Mouse (Mus musculus) left cerebral cortex, postnatal 36 days (tissue): Measurements from ENCODE around the gene Ncoa6. TPM values are rescaled to one million over a fixed set of nuclear protein-coding genes. Genes with fewer than 3 reads are reported as not detected.
"Not testable (repeated sequence)": the region's sequence is repeated elsewhere in the genome, so short reads cannot be mapped to it uniquely, and the experiment has no call there.

Experiments used
- DNase-seq, 2 experiments: peaks; one replicate each; pipeline ENCODE4 v3.0.0; 2021 to 2022; ENCODE audit warnings: low spot score in 2 of 2, mixed read lengths in 1 of 2
- intact Hi-C: fragments of 180-260 bp; cut with DNase I; formaldehyde crosslinking; loops from one replicate; pipeline ENCODE4 v1.15.1; 2025
- total RNA-seq, 2 experiments: library from RNA; stranded (reverse); gene quantifications; 2 replicates each; pipeline ENCODE4 v1.2.3; 2021

The Ncoa6 gene
- total RNA-seq, 2 experiments from 2014 or later: 60.7 to 71.5 TPM

DNA sequence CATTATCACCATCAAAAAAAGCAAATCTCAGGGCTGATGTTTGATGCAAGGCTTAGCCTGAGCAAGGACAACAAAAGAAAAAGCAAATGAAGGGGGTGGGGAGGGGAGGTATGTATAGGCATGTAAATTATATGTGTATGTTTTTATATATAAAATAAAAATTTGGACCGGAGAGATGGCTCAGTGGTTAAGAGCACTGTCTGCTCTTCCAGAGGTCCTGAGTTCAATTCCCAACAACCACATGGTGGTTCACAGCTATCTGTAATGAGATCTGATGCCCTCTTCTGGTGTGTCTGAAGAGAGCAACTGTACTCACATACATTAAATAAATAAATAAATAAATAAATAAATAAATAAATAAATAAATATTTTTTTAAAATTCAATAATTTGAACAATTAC lies 25.8 kb downstream of the Ncoa6 start:
- not testable (repeated sequence) for DNase-seq

DNA sequence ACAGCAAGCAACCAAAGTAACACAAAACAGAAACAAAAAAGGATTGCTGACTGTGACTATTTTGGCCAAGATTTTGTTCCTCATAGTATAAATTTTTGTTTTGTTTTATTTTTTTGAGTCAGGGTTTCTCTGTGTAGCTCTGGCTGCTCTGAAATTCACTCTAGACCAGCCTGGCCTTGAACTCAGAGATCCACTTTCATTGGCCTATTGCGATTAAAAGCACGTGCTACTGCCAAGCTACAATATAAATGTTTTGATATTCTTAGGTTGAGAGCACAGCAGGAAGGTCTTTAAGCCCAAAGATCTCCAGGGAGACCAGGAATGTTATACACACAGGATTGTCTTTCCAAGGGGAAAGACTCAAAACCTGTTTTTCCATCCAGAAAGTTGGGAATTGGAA lies 30.2 kb downstream of the Ncoa6 start:
- DNase-seq: no peak
- intact Hi-C loops: no loop called here

More for the DNA sequence above, 25.8 kb downstream of the Ncoa6 start:
- intact Hi-C loops: not testable (repeated sequence)

DNA sequence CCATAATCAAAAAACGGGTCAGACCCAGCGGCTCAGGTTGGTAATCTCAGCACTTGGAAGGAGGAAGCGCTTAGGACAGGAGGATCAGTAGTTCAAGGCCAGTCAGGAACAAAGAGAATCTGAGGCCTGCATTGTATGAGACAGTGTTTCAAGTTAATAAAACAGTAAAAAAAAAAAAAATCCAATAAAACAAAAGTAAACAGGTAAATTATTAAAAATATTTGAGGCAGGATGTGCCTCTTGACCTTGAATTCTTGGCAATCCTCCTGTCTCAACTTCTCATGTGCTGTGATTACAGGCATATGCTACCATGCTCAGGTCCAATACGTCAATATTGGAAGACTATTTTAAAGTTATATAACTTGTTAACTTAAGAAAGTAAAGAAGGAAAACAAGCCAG lies 30.8 kb downstream of the Ncoa6 start:
- intact Hi-C loops: no loop called here

DNA sequence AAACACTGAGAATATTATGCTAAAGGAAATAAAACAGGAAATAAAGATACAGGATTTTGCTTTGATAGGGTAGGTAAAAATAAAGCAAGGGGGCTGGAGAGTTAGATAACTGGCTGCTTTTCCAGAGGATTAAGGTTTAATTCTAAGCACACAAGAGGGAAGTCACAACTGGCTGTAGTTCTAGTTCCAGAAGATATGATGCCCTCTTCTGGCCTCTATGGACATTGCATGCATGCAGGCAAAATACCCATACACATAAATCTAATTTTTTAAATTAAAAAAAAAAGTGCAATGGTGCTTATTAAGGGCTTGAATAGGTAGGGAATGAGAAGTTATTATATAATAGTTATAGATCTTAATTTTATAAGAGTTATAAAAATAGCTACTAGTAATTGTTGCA lies 37.2 kb downstream of the Ncoa6 start:
- intact Hi-C loops: no loop called here
- no peak for DNase-seq

More for the DNA sequence above, 30.8 kb downstream of the Ncoa6 start:
- DNase-seq: no peak

DNA sequence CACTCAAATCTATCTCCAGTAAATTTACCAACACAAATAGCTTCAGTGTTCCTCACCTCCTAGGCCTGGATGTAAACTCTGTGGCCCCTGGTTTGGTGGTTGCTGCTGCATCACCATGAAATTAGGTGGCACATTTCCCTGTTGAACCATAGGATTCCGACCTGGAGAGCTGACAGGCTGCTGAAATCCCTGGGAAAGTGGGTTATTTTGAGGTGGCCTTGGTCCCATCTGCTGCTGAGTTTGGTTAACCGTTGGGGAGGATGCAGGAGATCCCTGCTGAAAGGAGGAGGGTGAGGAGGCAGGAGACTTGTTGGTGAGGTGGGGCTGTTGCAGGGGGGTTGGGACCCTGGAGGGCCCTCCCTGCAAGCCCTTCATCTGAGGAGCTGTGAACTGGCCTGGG lies 52.8 kb downstream of the Ncoa6 start:
- no peak for DNase-seq
- intact Hi-C loops: no loop called here

DNA sequence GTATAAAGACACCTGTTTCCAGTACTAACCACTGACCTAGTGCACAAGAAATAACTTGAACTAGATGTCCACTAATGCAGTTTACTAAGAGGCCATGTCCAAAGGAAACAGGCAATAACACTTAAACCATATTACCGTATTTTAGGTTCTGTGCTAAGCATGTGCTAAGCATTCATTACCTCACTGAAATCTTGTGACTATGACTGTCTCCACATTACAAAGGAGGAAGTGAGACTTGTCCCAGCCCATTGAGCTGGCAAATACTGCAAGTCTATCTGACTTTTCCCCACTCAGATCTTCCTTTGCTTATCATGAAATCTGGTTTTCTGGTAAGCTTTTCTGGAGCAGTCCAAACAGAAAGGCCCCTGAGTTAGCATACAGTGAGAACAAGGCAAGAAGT lies 69.1 kb downstream of the Ncoa6 start:
- peak in 1 of 2 experiments; percentile 1 for DNase-seq
- intact Hi-C loops: no loop called here

DNA sequence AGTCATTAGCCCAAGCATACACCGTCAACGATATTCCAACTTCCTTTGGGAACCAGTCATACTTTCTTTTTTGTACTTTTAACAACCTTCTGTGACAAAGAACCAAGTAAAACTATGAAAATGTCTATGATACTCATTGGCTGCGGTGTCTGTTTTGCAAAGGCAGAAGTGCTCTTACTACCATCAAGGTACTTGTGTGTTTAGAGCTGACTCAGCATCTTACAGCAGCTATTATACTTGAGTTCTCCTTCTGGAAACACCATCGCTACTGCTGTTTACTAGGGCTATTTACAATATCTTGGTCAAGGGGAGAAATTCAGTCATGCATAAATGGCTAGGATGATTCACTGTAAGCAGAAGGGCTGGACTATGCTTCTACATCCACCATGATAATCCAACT lies 71.8 kb downstream of the Ncoa6 start:
- no peak for DNase-seq
- intact Hi-C loops: no loop called here

DNA sequence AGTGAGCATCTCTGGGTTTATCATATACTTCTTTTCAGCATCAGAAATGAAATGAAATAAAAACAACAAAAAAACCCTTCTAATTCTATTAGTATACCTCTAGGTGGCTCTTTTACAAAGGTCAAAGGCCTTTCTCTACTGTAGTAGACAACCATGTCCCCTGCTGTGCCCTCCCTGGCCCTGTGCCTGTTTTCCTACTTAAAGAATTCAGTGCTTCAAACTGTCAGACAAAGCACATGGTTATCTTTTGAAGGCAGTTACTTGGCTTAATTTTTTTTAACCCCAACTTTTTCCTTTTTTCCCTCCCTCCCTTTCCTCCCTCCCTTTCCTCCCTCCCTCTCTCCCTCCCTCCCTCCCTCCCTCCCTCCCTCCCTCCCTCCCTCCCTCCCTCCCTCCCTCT lies 73.4 kb downstream of the Ncoa6 start:
- no peak for DNase-seq
- intact Hi-C loops: no loop called here

DNA sequence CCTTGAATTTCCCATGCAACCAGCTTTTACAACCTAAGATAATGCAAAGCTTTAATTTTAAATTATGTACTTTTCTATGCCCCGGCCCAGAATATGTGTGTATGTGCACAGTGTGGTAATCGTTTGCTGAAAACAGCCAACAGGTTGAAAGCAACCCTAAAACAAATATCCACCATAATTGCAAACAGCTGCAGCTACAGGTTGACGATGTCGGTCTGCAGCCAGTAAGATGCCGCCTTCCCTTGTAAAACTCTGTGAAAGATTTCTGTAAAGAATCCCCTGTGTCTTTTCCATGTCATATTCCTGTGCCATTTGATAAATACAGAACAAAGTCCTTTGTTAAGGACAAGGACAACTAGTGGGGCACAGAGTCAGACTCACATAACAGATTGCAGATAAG lies 79.1 kb downstream of the Ncoa6 start:
- intact Hi-C loops: no loop called here

DNA sequence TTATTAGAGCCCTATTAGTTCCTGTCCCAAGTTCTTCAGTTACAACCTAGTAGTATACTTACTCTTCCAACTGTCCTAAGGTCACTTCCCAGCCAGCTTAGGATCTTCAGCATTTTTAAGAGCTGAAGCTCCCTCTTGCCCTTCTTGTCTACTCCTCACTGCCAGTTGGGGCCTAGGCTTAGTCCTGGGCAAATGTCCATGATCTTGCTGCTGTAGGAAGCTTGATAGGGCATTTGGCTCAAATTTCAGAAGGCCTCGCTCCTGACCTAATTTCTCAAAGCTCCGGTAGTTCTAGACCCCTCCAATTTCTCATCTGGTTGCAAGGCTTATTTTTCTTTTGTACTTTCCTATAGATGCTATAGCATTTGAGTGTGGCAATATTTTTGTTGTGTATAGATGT lies 85.1 kb downstream of the Ncoa6 start:
- DNase-seq: no peak
- intact Hi-C loops: loop anchor here (10.0 kb wide), 2 partner anchors 114 to 304 kb away; partner anchors contain the start of gene Map1lc3a

More for the DNA sequence above, 79.1 kb downstream of the Ncoa6 start:
- no peak for DNase-seq

DNA sequence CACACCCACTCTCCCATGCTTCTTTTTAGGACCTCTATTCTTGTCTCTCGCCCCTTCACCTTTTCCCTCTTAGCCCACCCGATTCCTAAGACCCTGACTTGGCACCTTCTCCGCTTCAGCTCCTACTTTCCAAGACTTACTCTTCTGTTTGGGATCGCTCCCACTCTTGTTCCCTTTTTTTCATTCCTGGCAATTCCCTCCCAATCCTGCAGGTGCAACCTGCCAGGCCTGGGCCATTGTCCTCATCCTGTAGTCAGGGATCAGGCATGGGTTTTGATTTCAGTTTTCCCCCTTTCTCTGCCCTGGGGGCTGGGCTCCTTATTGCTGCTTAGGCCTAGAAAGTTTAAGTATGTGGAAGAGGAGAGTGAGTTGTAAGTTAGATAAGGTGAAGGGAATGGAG lies 86.6 kb downstream of the Ncoa6 start:
- DNase-seq: no peak
- intact Hi-C loops: loop anchor here (10.0 kb wide), 2 partner anchors 112 to 302 kb away; partner anchors contain the start of gene Map1lc3a

DNA sequence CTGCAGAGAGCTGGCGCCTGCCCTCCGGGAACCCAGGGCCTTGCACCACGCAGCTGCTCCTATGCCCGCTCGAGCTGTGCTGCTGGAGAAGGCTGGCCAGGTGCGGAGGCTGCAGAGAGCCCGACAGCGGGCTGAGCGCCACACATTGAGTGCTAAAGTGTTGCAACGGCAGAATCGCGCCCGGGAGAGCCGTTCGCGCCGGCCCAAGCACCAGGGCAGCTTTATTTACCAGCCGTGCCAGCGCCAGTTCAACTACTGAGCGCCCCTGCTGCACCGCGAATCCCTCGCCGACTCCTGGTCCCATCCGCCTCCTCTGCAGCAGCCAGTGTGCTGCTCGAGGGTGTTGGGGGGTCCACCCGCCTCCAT lies 87.2 kb downstream of the Ncoa6 start:
- peak; percentile 44 to 61 for DNase-seq
- intact Hi-C loops: loop anchor here (10.0 kb wide), 2 partner anchors 112 to 302 kb away; partner anchors contain the start of gene Map1lc3a

DNA sequence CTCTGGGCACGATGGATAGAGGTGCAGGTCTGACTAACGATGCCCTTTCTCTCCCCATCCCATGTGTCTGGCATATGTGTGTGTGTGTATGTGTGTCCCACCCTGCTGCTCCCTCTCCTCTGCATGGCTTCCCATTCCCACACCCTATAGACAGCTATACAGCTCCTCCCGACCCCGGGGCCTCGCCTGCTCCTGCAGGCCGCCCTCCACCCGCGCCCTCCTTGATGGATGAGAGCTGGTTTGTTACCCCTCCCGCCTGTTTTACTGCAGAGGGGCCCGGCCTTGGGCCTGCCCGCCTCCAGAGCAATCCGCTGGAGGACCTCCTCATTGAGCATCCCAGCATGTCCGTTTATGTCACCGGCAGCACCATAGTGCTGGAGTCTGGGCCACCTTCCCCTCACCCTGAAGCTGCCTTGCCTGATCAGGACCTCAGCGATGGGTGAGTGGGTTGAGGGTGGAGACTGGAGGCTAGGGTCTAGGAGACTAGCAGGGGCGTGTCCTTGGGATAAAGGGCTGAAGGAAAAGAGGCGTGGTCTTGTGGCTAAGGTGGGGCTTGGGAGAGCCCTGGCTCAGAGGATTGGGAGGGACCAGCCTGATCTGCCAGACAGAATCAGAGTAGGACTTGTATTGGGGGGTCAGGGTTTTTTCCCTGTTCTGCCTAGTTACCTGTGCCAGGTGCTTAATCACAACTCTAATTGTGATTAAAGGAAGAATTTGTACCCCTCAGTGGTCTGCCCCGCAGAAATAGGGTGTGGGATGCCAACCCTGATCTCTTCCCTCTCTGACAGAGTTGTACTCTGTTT lies 87.8 kb downstream of the Ncoa6 start:
- intact Hi-C loops: loop anchor here (10.0 kb wide), 2 partner anchors 111 to 301 kb away; partner anchors contain the start of gene Map1lc3a
- DNase-seq: peak; percentile 23 to 26

DNA sequence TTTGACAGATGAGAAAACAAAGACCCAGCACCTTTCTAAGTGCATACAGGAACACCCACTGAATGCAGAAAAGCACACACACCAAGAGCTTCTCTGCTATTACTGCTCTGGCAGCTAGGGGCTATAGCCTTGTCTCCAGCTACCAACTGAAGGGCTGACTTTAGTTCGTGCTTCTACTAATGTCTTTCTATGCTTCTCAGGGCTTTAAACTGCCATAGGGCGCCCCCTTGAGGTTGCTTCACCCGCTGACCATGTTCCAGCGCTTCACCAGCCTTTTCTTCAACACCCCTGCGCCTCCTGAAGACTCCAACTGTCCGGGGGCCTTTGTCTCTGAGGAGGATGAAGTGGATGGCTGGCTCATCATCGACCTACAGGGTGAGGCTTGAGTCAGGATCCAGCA lies 88.6 kb downstream of the Ncoa6 start:
- intact Hi-C loops: loop anchor here (10.0 kb wide), 2 partner anchors 110 to 300 kb away; partner anchors contain the start of gene Map1lc3a

DNA sequence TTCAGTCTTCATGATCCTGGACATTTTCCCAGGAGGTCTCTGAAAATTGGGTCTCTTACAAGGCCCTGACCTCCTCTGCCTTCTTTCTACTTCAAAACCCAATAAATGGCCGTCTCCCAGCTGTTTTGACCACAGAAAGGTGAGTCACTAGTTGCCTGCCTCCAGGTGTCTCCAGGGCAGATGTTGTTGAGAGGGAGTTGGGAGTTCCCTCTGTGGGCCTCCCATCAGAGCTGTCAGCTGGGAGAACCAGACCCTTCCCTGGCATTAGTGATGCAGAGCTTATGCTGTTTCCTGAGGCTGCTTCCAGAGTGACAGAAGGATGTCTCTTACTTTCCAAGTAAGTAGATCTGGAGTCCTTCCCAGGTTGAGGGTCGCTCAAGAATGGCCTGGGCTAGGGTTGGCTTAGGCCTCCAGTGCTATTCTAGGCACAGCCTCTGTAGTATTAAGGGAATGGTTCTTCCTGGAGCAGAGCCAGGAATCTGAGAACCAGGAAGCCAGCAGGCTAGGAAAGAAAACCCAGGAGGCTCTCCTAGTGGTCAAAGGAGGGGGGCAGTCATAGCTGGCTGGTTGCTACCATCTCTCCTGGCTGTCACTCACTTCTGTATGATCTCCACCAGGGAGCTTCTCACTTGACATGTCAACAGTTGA lies 90.8 kb downstream of the Ncoa6 start:
- intact Hi-C loops: loop anchor here (2.0 to 10.0 kb wide), 3 partner anchors 26 to 298 kb away; partner anchors contain the start of genes Map1lc3a and Pigu
- DNase-seq: no peak

More for the DNA sequence above, 88.6 kb downstream of the Ncoa6 start:
- DNase-seq: peak; percentile 70 to 77

DNA sequence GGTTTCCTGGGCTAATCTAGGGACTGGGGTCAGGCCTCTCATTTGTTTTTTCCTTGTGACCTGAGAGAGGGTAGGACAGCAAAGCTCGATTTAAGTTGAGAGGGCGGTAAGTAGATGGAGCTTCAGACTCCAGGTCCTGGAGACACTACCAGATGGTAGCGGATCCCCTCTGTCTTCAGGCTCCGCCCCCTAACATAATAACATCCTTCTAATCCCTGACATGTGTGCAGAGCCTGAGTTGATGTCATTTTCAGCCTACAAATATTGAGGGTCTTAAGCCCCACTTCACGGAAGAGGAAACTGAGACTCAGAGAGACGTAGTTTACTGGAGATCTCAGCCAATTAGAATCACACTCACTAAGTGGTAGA lies 91.4 kb downstream of the Ncoa6 start:
- DNase-seq: no peak
- intact Hi-C loops: loop anchor here (2.0 to 10.0 kb wide), 3 partner anchors 26 to 298 kb away; partner anchors contain the start of genes Map1lc3a and Pigu

DNA sequence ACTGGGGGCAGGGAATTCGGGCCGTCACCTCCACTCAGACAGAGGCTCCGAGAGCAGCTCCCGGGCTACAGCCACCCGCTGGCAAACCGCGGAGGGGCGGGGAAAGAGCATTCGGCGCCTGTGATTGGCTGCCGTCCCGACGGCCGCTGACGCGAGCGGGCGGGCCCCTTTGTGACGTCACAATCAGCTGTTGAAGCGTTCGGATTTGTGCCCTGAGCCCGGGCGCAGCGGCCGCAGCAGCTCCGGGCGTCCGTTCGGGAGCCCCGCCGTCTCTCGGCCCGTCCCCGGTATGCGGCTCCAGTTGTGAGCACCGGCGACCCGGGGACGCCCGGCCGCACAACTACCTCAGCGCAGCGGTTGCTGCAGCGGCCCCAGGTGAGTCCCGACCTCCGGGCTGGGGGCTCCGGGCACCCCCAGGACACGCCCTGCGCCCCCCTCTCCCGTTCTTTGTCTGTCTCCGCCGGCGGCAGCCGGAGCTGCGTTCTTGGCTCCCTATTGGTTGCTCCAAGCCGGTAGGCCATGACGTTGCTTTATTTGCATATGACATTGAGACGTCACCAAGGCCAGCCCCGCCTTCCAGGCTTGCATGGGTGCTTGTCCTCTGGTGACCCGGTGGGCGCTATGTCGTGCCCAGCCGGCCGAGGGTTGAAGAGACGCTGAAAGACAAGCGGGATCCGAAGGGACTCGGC lies 91.9 kb downstream of the Ncoa6 start:
- intact Hi-C loops: loop anchor here (2.0 to 10.0 kb wide), 3 partner anchors 25 to 297 kb away; partner anchors contain the start of genes Map1lc3a and Pigu
- peak; percentile 96 to 97 for DNase-seq

DNA sequence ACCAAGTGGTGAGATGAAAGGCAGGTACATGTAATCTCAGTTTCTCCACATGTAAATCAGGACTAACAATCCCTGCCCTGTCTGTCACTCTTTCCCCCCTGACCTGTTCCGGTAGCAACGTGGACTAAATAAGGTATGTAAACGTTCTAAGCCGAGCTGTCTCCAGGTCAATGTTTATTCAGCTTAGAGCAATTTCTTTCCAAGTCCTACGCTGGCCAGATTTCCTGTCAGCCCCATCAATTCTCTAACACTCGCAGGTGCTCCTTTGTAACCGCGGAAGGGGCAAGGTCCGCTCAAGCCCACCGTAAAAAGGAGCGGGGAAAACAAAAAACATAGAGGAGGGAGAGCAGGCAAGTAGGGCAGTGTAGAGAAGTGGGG lies 92.6 kb downstream of the Ncoa6 start:
- no peak for DNase-seq
- intact Hi-C loops: loop anchor here (10.0 kb wide), 2 partner anchors 106 to 296 kb away; partner anchors contain the start of gene Map1lc3a

DNA sequence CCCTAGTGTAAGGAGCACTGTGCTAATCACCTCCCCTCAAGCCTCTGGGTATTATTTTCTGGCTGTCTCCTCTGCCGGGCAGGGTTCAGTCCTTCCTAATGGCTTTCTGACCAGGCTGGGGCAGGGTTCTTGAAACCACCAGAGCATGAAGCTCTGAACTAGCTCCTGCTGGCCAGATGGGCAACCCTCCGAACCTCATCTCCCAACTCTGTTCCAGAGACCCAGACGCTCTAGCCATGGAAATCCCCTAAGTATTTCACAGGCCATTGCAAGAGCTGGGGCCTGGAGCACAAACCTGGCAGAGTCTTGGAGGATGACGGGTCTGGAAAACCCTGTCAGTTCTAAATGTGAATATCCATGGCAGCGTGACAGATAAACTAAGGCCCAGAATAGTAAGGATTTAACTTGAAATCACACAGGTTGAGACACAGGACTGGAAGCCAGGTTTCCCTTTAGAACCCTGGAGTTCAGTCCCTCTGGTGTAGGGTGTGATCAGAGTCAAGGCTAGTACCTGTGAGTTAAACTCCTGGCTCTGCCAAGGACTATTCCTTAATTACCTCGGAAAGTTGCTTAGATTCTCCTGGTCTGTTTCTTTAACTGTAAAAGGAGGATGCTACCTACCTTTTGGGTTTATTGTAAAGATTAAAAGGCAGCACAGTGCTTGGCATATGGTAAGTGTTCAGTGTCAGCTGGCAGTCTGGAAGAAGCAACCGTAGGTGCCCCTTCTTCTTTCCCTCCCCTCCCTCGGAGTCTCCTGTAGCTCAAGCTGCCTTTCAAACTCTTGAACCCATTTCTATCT lies 93.2 kb downstream of the Ncoa6 start, which contains the start of gene Trp53inp2:
TSS of gene Trp53inp2 (plus strand) at position 799 of the 799 bp plus-strand sequence.
- no peak for DNase-seq
- intact Hi-C loops: loop anchor here (10.0 kb wide), 2 partner anchors 106 to 296 kb away; partner anchors contain the start of gene Map1lc3a
